Mouse (Mus musculus): ENCODE measurements around the gene Vmac.

DNA sequence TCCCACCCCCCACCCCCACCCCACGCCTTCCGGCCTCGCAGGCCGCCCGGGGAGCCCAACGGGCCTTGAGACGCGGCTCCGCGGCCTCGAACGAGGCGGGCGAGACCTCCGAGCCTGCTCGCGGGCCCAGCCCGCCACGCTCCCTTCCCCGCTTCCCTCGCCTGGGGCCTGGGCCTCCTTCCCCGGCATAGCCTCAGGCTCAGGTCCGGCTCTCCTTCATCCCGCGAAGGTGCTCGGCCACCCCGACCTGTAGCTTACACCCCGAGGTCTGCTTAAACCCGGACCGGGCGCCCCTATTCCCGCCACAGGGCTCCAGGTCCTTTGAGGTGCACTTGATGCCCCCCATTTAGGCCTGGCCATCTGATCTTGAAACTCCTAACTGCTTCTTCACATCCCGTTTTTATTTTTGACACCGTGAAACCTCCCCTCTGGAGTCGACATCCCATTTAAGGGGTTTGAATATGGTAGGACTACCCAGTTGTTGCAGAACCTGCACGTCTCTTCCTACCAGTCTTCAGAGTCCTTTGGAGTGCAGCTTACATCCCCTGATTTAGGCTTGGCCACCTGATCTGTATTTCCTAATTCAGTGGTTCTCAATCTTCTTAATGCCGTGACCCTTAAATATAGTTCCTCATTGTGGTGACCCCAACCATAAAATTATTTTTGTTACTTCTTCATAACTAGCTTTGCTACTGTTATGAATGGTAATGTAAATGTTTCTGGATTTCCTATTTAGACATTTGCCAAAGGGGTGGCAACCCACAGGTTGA lies 44.0 kb downstream of the Vmac start:
- TF ChIP-seq CTCF (IDR thresholded peaks at IDR 0.05; ENCODE audit: control insufficient read depth, insufficient read depth, insufficient read length) (no peak), USF1 (IDR thresholded peaks at IDR 0.05; ENCODE audit: low read depth) (no peak), MYOD1 (IDR thresholded peaks at IDR 0.05; ENCODE audit: control insufficient read depth, insufficient read length, low read depth) (no peak), CEBPB (IDR thresholded peaks at IDR 0.05; ENCODE audit: low read depth) (no peak), MAX (IDR thresholded peaks at IDR 0.05) (no peak), FOSL1 (IDR thresholded peaks at IDR 0.05; ENCODE audit: insufficient read depth, low read length, poor library complexity, severe bottlenecking) (no peak)
